Mouse (Mus musculus) urinary bladder, postnatal 14 days (tissue): ENCODE measurements around the gene Atg7.

Experiments used
- DNase-seq: peaks from one replicate; pipeline ENCODE4 v3.0.0; 2021; ENCODE audit warnings: low spot score

Atg7 gene

GRCm38 (mm10) chr6:114684407-114684806 lies 41.5 kb downstream of the Atg7 start:
- no peak for DNase-seq

DNA sequence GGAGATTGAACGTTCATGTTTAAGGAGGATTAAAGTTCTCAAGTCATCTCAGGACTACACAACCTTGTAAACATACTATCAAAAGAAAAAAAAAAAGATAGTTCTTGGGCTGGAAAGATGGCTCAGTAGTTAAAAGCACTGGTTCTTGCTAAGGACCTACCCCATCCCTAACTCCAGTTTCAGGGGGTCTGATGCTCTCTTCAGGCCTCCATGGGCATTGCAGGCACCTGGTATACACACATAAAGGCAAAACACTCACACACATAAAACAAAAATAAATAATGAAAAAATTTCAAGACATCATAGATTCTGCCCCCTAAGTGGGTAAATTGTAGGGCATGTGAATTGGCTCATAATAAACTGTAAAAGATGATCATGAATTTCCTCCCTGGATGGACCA lies 42.5 kb downstream of the Atg7 start:
- DNase-seq = no peak

DNA sequence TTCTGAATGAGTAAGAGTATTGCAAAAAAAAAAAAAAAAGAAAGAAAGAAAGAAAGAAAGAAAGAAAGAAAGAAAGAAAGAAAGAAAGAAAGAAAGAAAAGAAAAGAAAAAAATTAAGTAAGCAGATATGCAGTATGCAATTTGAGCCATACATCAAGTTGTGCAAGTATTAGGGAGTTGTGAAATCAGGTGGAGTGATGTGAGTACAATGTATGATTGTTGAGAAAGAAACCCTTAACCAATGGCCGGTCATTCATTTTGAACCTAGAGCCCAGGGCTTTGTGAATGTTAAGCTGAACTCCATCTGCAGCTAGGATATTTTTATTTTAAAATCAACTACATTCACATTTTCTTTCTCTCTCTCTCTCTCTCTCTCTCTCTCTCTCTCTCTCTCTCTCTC lies 44.1 kb downstream of the Atg7 start:
- DNase-seq = no peak

- DNase-seq = no peak
Measured at GRCm38 (mm10) chr6:114690661-114691060, 47.8 kb downstream of the Atg7 start.

DNA sequence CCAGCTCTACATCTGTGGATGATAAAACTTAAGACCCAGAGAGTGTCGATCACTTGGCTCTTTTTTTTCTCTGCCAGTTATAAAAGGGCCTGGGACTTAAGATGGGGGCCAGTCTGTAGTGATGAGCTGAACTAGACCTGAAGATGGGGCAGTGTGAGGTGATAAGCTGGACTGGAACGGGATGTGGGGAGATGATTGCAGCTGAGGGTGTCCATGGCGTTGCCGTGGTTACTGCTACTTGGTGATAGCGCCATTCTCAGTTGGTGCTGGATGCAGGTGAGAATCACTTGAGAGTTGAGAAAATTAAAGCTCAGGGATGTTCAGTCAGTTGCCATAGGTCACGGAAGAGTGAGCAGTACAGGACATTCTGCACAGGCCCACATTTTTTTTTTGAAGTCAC lies 48.6 kb downstream of the Atg7 start:
- no peak for DNase-seq

- no peak for DNase-seq
Measured at GRCm38 (mm10) chr6:114692691-114693090, 49.8 kb downstream of the Atg7 start.

GRCm38 (mm10) chr6:114697646-114698490 lies 55.0 kb downstream of the Atg7 start:
- DNase-seq = peak; percentile 78

DNA sequence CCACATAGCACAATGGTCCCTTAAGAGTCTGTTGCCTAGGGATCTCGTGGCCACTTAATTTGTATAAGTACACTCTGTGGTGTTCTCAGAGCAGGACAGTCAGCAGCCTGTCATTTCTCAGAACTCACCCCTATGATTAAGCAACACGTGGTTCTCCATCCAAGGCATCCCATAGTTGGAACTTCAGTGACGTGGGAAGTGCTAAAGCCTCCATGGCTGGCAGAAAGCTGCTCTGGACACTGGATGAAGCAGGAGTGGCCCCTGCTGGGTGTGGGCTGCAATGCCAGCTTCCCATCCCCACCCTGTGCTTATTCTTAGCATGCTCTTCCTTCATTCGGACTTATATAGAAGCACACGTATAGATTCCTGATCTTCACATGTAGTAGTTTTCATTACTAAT lies 55.7 kb downstream of the Atg7 start:
- no peak for DNase-seq

- no peak for DNase-seq
Measured at GRCm38 (mm10) chr6:114700704-114701103, 57.8 kb downstream of the Atg7 start.

DNA sequence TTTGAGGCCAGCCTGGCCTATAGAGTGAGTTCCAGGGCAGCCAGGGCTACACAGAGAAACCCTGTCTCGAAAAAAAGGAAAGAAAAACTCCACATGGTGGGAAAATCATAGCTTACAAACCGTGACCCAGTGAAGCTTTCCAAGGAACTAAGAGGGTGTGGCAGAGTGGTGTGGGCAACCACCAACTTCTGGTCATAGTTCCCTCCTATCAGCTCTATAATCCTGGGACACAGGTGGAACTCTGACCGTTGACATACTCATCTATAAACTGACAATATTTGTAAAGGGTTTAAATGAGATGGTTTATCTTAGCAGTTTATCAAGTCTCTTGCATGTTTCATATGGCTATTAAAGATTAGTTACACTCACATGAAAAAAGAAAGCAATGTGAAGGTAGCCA lies 64.1 kb downstream of the Atg7 start:
- DNase-seq = no peak

- DNase-seq = no peak
Measured at GRCm38 (mm10) chr6:114712242-114713050, 69.5 kb downstream of the Atg7 start.

DNA sequence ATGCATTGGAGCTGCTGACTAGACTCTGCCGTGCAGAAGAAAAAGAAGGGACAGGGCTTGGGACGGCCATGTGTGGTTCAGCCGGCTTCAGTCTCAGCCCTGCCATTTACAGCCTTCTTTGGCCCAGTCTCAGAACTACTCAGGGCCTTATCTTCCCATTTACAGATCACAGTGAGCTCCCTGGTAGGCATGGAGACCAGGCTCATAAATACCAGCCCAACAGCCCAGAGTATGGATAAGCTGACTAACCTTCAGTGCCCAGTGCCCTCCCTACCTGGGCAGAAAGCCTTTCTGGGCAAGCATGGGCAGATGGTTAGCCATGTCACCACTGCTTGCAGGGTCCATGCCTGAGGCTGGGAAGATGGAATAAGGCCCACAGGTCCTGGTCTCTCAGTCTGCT lies 70.6 kb downstream of the Atg7 start:
- no peak for DNase-seq

DNA sequence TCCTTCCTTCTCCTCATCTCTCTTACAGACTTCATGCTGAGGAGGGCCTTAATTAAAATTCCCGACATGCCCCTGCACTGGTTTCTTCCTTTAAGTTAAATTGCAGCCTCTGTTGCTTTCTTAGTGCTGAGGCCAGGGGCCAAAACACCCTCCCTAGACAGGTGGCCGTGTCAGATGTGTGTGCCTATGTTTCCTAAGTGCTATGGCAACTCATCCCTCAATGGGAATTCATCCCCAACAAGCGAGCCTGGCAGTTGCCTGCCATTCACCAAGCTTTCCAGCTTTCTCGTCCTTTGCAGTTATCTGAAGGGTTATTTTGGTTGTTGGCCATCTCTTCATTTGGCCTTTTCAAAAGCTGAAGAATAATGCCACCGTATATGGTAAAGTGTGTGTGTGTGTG lies 71.8 kb downstream of the Atg7 start:
- no peak for DNase-seq

- no peak for DNase-seq
Measured at GRCm38 (mm10) chr6:114715289-114716030, 72.6 kb downstream of the Atg7 start.

- no peak for DNase-seq
Measured at GRCm38 (mm10) chr6:114719100-114719499, 76.2 kb downstream of the Atg7 start.

GRCm38 (mm10) chr6:114719665-114720064 lies 76.8 kb downstream of the Atg7 start:
- no peak for DNase-seq

DNA sequence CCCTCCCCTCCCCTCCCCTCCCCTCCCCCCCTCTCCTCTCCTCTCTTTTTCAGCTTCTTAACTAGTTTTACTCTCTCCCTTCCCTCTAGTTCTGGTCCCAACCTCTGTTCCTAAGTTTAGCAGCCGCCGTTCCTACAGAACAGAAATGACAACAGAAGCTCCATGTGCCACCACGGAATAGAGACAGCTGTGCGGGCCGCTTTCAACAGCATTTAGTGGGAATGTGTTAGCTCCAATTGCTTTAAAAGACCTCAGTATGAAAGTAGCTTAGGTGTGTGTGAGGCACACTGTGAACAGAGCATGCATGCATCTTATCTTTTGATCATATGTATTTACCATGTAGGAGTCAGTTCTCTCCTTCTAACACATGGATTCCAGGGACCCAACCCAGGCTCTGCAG lies 79.1 kb downstream of the Atg7 start:
- DNase-seq = no peak

DNA sequence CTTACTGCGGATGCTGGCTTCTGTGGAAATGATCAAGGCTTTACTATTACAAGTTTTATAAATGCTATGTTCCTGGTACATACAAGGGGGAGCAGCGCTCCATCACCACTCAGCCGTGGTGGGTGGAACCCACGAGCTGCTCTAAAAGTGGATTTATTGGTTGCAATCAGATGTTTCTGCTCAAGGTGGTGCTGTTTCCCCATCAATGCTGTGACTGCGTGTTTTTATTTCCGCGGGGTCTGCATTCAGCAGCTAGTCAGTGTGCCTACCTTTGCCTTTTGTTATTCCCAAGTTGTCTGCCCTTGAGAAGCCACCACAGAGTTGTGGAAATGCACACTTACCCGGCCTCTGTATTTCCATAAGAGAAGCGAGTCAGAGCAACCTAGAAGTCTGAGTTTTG lies 81.0 kb downstream of the Atg7 start:
- DNase-seq = peak; percentile 24

DNA sequence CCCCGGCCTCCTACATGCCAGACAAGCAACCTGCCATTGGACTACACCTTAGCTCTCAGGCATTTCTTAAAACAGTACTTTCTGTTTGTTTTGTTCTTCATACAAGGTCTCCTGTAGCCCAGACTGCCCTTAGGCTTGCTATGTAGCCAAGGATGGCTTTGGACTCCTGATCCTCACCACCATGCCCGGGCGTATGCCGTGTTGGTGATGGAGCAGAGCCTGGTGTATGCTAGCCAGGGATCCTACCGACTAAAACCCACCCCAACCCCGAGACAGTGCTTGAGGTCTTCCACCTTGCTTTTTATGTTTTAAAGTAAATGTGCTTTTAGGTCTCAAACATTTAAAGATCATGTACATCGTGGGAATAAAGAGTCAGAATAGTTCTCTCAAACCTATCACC lies 81.5 kb downstream of the Atg7 start:
- no peak for DNase-seq

DNA sequence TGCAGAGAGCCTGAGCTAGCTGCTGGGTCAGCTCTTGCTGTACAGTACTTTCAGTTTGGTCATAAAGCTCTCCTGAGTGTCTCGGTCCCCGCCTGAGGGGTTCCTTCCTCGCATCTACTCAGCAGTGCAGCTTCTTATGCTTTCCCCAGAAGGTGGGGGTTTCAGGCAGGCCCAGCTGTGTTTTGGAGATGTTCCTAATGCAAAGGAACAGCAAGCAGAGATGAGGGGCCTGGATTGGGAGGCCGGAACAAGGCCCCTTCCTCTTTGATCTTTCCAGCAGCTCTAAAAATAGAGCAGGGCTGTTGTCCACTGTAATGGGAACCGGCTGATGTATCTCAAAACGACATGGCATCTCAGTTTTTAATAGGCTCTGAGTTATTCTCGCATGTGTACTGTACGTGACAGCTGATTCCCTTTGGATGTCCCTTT lies 82.3 kb downstream of the Atg7 start:
- DNase-seq = no peak

- no peak for DNase-seq
Measured at GRCm38 (mm10) chr6:114726681-114727080, 83.8 kb downstream of the Atg7 start.

GRCm38 (mm10) chr6:114733156-114733555 lies 90.3 kb downstream of the Atg7 start:
- DNase-seq = no peak

GRCm38 (mm10) chr6:114733681-114734080 lies 90.8 kb downstream of the Atg7 start:
- DNase-seq = no peak
